Comparison of ENCODE assay signal across 8 mouse cellular contexts in the genomic region with DNA sequence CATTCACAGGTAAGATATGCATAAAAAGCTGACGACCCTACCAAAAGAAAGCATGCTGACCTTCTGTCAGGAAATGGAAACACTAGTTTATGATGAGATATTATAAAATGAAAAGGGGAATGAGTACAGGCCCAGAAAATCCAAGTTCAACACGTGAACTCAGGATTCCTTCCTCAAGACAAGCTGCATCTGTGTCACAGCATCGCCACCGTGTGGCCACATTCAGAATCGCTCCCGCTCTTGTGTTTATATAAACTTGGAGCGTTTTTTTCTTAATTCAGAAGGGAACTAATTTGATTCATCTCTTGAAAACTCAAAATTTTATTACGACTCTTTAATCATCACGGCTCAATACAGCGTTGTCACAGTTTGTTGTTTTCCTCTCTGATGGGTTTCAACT. TPM values are rescaled to one million over a fixed set of nuclear protein-coding genes. Genes with fewer than 3 reads are reported as not detected.
DNase-seq lines count a peak whose midpoint lies in the region; ATAC-seq and TF ChIP-seq lines count a peak whose summit lies in the region.

No protein-coding gene starts in this region.

- 9% methylated on average over 10 of the region's 10 CpGs for WGBS in liver, embryonic 12.5 days (ENCODE audit: insufficient replicate concordance)
- 9% methylated on average over 10 of the region's 10 CpGs for WGBS in embryonic facial prominence, embryonic 11.5 days
- WGBS in hindbrain, embryonic 16.5 days = 9% methylated on average over 10 of the region's 10 CpGs
- WGBS in midbrain, postnatal 0 days = 10% methylated on average over 10 of the region's 10 CpGs

- intact Hi-C loops in left cerebral cortex, postnatal 36 days (cut with DNase I) = loop anchor here (5.0 kb wide), 1 partner anchor 1806 kb away; no protein-coding TSS in a partner anchor

- no peak overlapping the region for H3K9ac ChIP-seq in liver, embryonic 12.5 days
- H3K9ac ChIP-seq in embryonic facial prominence, embryonic 11.5 days (replicated peaks; ENCODE audit: low read length) = no peak overlapping the region
- no peak overlapping the region for H3K9ac ChIP-seq in hindbrain, embryonic 16.5 days (ENCODE audit: low read depth, low read length)
- H3K9ac ChIP-seq in midbrain, postnatal 0 days (replicated peaks; ENCODE audit: low read length, poor library complexity, severe bottlenecking) = no peak overlapping the region

- no peak for ATAC-seq in liver, embryonic 12.5 days
- ATAC-seq in embryonic facial prominence, embryonic 11.5 days (replicated peaks; ENCODE audit: insufficient number of reproducible peaks, low FRiP score, low TSS enrichment, low read depth) = no peak
- ATAC-seq in hindbrain, embryonic 16.5 days = 0 out of 2 replicates have a peak, but pooled peaks have one; percentile 61
- ATAC-seq in midbrain, postnatal 0 days (ENCODE audit: low FRiP score) = no peak

- no peaks in the 10 kb centered on the region for H3K36me3 ChIP-seq in liver, embryonic 12.5 days
- no peaks in the 10 kb centered on the region for H3K36me3 ChIP-seq in embryonic facial prominence, embryonic 11.5 days (replicated peaks; ENCODE audit: control insufficient read depth, insufficient read depth, low read depth, low read length)
- H3K36me3 ChIP-seq in hindbrain, embryonic 16.5 days (ENCODE audit: control insufficient read depth, insufficient read depth, low read length) = no peaks in the 10 kb centered on the region
- no peaks in the 10 kb centered on the region for H3K36me3 ChIP-seq in midbrain, postnatal 0 days (ENCODE audit: insufficient read depth, low read length)

- H3K4me2 ChIP-seq in liver, embryonic 12.5 days = no peak overlapping the region
- H3K4me2 ChIP-seq in embryonic facial prominence, embryonic 11.5 days (ENCODE audit: low read depth, low read length) = no peak overlapping the region
- H3K4me2 ChIP-seq in hindbrain, embryonic 16.5 days (ENCODE audit: low read length) = no peak overlapping the region
- no peak overlapping the region for H3K4me2 ChIP-seq in midbrain, postnatal 0 days (ENCODE audit: low read depth, low read length, poor library complexity, severe bottlenecking)

- TF ChIP-seq CTCF in midbrain, postnatal 0 days (IDR thresholded peaks at IDR 0.05) = peak; percentile 99

- H3K27ac ChIP-seq in liver, embryonic 12.5 days = no peak overlapping the region
- H3K27ac ChIP-seq in embryonic facial prominence, embryonic 11.5 days (replicated peaks; ENCODE audit: low read depth, low read length) = no peak overlapping the region
- no peak overlapping the region for H3K27ac ChIP-seq in hindbrain, embryonic 16.5 days (ENCODE audit: low read depth, low read length)
- no peak overlapping the region for H3K27ac ChIP-seq in midbrain, postnatal 0 days (ENCODE audit: low read depth, low read length)

- H3K4me1 ChIP-seq in liver, embryonic 12.5 days = no peaks in the 10 kb centered on the region
- no peaks in the 10 kb centered on the region for H3K4me1 ChIP-seq in embryonic facial prominence, embryonic 11.5 days (ENCODE audit: control insufficient read depth, insufficient read depth, low read length)
- no peaks in the 10 kb centered on the region for H3K4me1 ChIP-seq in hindbrain, embryonic 16.5 days (ENCODE audit: control insufficient read depth, insufficient read depth, low read depth, low read length)
- no peaks in the 10 kb centered on the region for H3K4me1 ChIP-seq in midbrain, postnatal 0 days (ENCODE audit: insufficient read depth, low read length)

- no peaks in the 10 kb centered on the region for H3K27me3 ChIP-seq in liver, embryonic 12.5 days (replicated peaks)
- no peaks in the 10 kb centered on the region for H3K27me3 ChIP-seq in embryonic facial prominence, embryonic 11.5 days (ENCODE audit: control insufficient read depth, insufficient read depth, low read length)
- no peaks in the 10 kb centered on the region for H3K27me3 ChIP-seq in hindbrain, embryonic 16.5 days (replicated peaks; ENCODE audit: control insufficient read depth, insufficient read depth, low read length)
- H3K27me3 ChIP-seq in midbrain, postnatal 0 days (ENCODE audit: insufficient read depth, low read length) = no peaks in the 10 kb centered on the region

- H3K4me3 ChIP-seq in liver, embryonic 12.5 days = no peak overlapping the region
- no peak overlapping the region for H3K4me3 ChIP-seq in embryonic facial prominence, embryonic 11.5 days (ENCODE audit: low read depth, low read length)
- H3K4me3 ChIP-seq in hindbrain, embryonic 16.5 days (ENCODE audit: low read length) = no peak overlapping the region
- no peak overlapping the region for H3K4me3 ChIP-seq in midbrain, postnatal 0 days (ENCODE audit: low read depth, low read length)

- peak; percentile 67 for DNase-seq in liver
- peak; percentile 75 for DNase-seq in adrenal gland, postnatal 14 days
- DNase-seq in embryonic facial prominence, embryonic 11.5 days (ENCODE audit: low spot score) = peak; percentile 89
- peak; percentile 47 to 71 for DNase-seq in left cerebral cortex, postnatal 36 days (ENCODE audit: low spot score in 2 of 2)
- peak; percentile 90 for DNase-seq in midbrain, postnatal 0 days (ENCODE audit: low spot score)
- peak; percentile 29 for DNase-seq in testis, postnatal 14 days (ENCODE audit: low spot score)

- no peaks in the 10 kb centered on the region for H3K9me3 ChIP-seq in liver, embryonic 12.5 days (replicated peaks)
- H3K9me3 ChIP-seq in embryonic facial prominence, embryonic 11.5 days (replicated peaks; ENCODE audit: control insufficient read depth, low read length) = no peaks in the 10 kb centered on the region
- H3K9me3 ChIP-seq in hindbrain, embryonic 16.5 days (ENCODE audit: control insufficient read depth, low read length) = no peaks in the 10 kb centered on the region; the same call in 1 of the 2 replicates
- H3K9me3 ChIP-seq in midbrain, postnatal 0 days (ENCODE audit: low read length) = no peaks in the 10 kb centered on the region

RNA-seq across cellular contexts. Expression of a gene that starts 22.7 kb away (rescaled TPM):
- polyA plus RNA-seq in liver, embryonic 12.5 days (2016; fragmentation: Nextera tagmentation; extraction: Ambion mirVana) = 13.7 and 15.1 TPM in 2 replicates
- total RNA-seq in adrenal gland, postnatal 14 days (2021) = 35.9 and 39.9 TPM in 2 replicates
- polyA plus RNA-seq in embryonic facial prominence, embryonic 11.5 days (2014; fragmentation: Nextera tagmentation; extraction: Ambion mirVana) = 32.1 and 38.1 TPM in 2 replicates
- polyA plus RNA-seq in hindbrain, embryonic 16.5 days (2015; fragmentation: Nextera tagmentation; extraction: Ambion mirVana) = 14.0 and 14.8 TPM in 2 replicates
- 10 to 100 TPM; 23.3 to 25.4 TPM for total RNA-seq in left cerebral cortex, postnatal 36 days (2021)
- total RNA-seq in midbrain, postnatal 0 days (2014; rRNA removed) = 14.2 and 19.5 TPM in 2 replicates
- polyA plus RNA-seq in midbrain, postnatal 0 days (2015; fragmentation: Nextera tagmentation; extraction: Ambion mirVana) = 16.0 and 18.1 TPM in 2 replicates

Comparison
In these comparisons a context has a peak if more than half of its experiments do, and no peak if none do; other contexts are left out.
1. DNase-seq: peak in every context shown above with its lines; median percentile 90 in midbrain, postnatal 0 days; 89 in embryonic facial prominence, embryonic 11.5 days; 75 in adrenal gland, postnatal 14 days; 67 in liver; 59 in left cerebral cortex, postnatal 36 days; 29 in testis, postnatal 14 days.